ENCODE assay signal across 8 mouse cellular contexts in the genomic region with DNA sequence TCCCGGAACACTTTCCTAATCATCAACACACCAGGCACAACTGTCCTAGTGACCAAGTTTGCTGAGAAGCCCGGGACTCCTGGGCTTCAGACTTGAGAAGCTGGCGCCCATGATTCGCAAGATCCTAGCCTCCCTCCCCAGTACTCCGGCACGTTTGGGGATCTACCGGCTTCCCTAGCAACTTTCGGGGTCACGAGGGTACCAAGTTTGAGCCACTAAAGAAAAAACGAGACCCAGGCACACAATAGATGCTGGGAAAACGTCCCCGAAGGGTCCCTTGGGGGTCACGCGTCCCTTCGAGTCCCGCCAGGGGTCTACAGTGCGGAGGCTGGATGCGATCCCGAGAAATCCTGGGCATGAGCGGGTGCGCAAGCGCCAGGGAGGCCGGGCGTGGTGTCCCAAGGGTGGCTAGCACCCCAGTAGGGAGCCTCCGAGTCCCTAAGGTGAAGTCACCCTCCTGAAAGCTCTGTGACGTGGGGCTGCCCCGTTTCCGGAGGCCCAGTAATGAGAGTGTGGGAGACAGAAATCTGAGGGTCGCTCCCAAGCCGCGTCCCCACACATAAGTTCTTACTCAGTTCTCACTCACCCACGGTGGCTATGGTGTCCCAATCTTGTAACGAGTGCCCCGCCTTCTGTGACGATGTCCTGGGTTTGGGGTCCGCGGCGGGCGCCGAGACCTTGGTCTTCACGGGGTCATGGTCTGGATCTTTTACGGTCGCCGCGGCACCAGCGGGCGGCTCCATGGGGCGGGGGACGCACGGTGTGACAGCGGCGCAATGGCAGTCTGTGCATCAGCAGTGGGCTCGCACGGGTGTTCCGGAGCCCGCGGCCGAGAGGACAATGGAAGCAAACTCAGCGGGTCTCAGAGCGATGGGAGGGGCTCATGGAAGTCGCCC. TPM values are rescaled to one million over a fixed set of nuclear protein-coding genes. Genes with fewer than 3 reads are reported as not detected.
DNase-seq lines count a peak whose midpoint lies in the region; ATAC-seq and TF ChIP-seq lines count a peak whose summit lies in the region.

No protein-coding gene starts in this region.

- H3K4me3 ChIP-seq in embryonic fibroblast, embryonic 13.5 days (ENCODE audit: insufficient read depth, low read length) = peak overlapping the region; percentile 85
- H3K4me3 ChIP-seq in hindbrain, embryonic 12.5 days = peak overlapping the region; percentile 61
- peak overlapping the region; percentile 58 for H3K4me3 ChIP-seq in liver, embryonic 11.5 days (ENCODE audit: low read depth, low read length)
- H3K4me3 ChIP-seq in midbrain, embryonic 16.5 days (ENCODE audit: low read depth, low read length) = peak overlapping the region; percentile 62

- H3K9me3 ChIP-seq in hindbrain, embryonic 12.5 days (replicated peaks) = no peaks in the 10 kb centered on the region
- no peaks in the 10 kb centered on the region for H3K9me3 ChIP-seq in liver, embryonic 11.5 days (ENCODE audit: control insufficient read depth, low read length)
- H3K9me3 ChIP-seq in midbrain, embryonic 16.5 days (replicated peaks; ENCODE audit: control insufficient read depth, low read length, poor library complexity, severe bottlenecking) = no peaks in the 10 kb centered on the region

- H3K36me3 ChIP-seq in hindbrain, embryonic 12.5 days = no peaks in the 10 kb centered on the region
- no peaks in the 10 kb centered on the region for H3K36me3 ChIP-seq in liver, embryonic 11.5 days (ENCODE audit: control insufficient read depth, insufficient read depth, low read length)
- H3K36me3 ChIP-seq in midbrain, embryonic 16.5 days (ENCODE audit: control insufficient read depth, insufficient read depth, low read length) = no peaks in the 10 kb centered on the region

- ATAC-seq in hindbrain, embryonic 12.5 days (ENCODE audit: low FRiP score) = peak; percentile 81
- ATAC-seq in liver, embryonic 11.5 days (replicated peaks; ENCODE audit: low FRiP score) = peak; percentile 61
- peak; percentile 85 for ATAC-seq in midbrain, embryonic 16.5 days

- H3K27ac ChIP-seq in embryonic fibroblast, embryonic 13.5 days (ENCODE audit: insufficient read depth, low read length) = no peak overlapping the region
- H3K27ac ChIP-seq in hindbrain, embryonic 12.5 days = no peak overlapping the region; the same call in 1 of the 2 replicates
- H3K27ac ChIP-seq in liver, embryonic 11.5 days (ENCODE audit: low read depth, low read length) = no peak overlapping the region
- peak overlapping the region; percentile 75 for H3K27ac ChIP-seq in midbrain, embryonic 16.5 days (ENCODE audit: low read length)

- DNase-seq in urinary bladder, adult 18-20 months (ENCODE audit: low spot score in 2 of 2) = peak; percentile 5 to 29
- DNase-seq in urinary bladder, postnatal 10 days (ENCODE audit: low spot score) = no peak
- DNase-seq in adrenal gland, postnatal 14 days = peak; percentile 36
- peak; percentile 39 for DNase-seq in liver, embryonic 11.5 days (ENCODE audit: low spot score)
- peak; percentile 1 for DNase-seq in yolk sac, embryonic 10.5 days (ENCODE audit: low spot score)

- 22% methylated on average over 61 of the region's 61 CpGs for WGBS in hindbrain, embryonic 12.5 days
- WGBS in liver, embryonic 11.5 days = 16% methylated on average over 59 of the region's 61 CpGs
- 13% methylated on average over 58 of the region's 61 CpGs for WGBS in midbrain, embryonic 16.5 days

- H3K4me2 ChIP-seq in hindbrain, embryonic 12.5 days (replicated peaks) = peak overlapping the region; percentile 60
- peak overlapping the region; percentile 77 for H3K4me2 ChIP-seq in liver, embryonic 11.5 days
- H3K4me2 ChIP-seq in midbrain, embryonic 16.5 days (ENCODE audit: low read length) = peak overlapping the region; percentile 57

- no peak for TF ChIP-seq POLR2A in embryonic fibroblast, embryonic 13.5 days (IDR thresholded peaks at IDR 0.05; ENCODE audit: low read depth, low read length)

- no peak for TF ChIP-seq CTCF in embryonic fibroblast, embryonic 13.5 days (IDR thresholded peaks at IDR 0.05; ENCODE audit: borderline replicate concordance, insufficient read depth, low read length)

- H3K27me3 ChIP-seq in hindbrain, embryonic 12.5 days = no peaks in the 10 kb centered on the region
- H3K27me3 ChIP-seq in liver, embryonic 11.5 days (replicated peaks; ENCODE audit: control insufficient read depth, insufficient read depth, low read length) = no peaks in the 10 kb centered on the region
- no peaks in the 10 kb centered on the region for H3K27me3 ChIP-seq in midbrain, embryonic 16.5 days (ENCODE audit: control insufficient read depth, insufficient read depth, low read depth, low read length)

- H3K4me1 ChIP-seq in embryonic fibroblast, embryonic 13.5 days (ENCODE audit: control insufficient read depth, insufficient read depth, low read length) = no peaks in the 10 kb centered on the region
- H3K4me1 ChIP-seq in hindbrain, embryonic 12.5 days = peaks cover 4% of the 10 kb centered on the region; the same call in 1 of the 2 replicates
- no peaks in the 10 kb centered on the region for H3K4me1 ChIP-seq in liver, embryonic 11.5 days (replicated peaks; ENCODE audit: control insufficient read depth, insufficient read depth, low read length)
- peaks cover 10% of the 10 kb centered on the region for H3K4me1 ChIP-seq in midbrain, embryonic 16.5 days (ENCODE audit: control insufficient read depth, insufficient read depth, low read length)

- H3K9ac ChIP-seq in hindbrain, embryonic 12.5 days = peak overlapping the region; percentile 65
- H3K9ac ChIP-seq in liver, embryonic 11.5 days (ENCODE audit: low read depth, low read length) = peak overlapping the region; percentile 58
- H3K9ac ChIP-seq in midbrain, embryonic 16.5 days (ENCODE audit: low read depth, low read length) = peak overlapping the region; percentile 72

RNA-seq across cellular contexts. Expression of a gene that starts 0.9 kb away (rescaled TPM):
- total RNA-seq in adrenal gland, postnatal 14 days (2021) = 17.0 and 17.6 TPM in 2 replicates
- 6.2 and 7.2 TPM in 2 replicates for polyA plus RNA-seq in embryonic fibroblast, embryonic 13.5 days (2011; ENCODE audit: insufficient read length, low read depth, missing spikeins)
- 24.4 and 27.5 TPM in 2 replicates for polyA plus RNA-seq in hindbrain, embryonic 12.5 days (2016; fragmentation: Nextera tagmentation; extraction: Ambion mirVana)
- polyA plus RNA-seq in liver, embryonic 11.5 days (2014; fragmentation: Nextera tagmentation; extraction: Ambion mirVana) = 6.4 and 6.6 TPM in 2 replicates
- 24.3 and 26.1 TPM in 2 replicates for polyA plus RNA-seq in midbrain, embryonic 16.5 days (2015; fragmentation: Nextera tagmentation; extraction: Ambion mirVana)

RNA-seq across cellular contexts. Expression of a gene that starts 58.2 kb away (rescaled TPM):
- not detected in 2 replicates for total RNA-seq in adrenal gland, postnatal 14 days (2021)
- not detected in 2 replicates for polyA plus RNA-seq in embryonic fibroblast, embryonic 13.5 days (2011; ENCODE audit: insufficient read length, low read depth, missing spikeins)
- not detected in 2 replicates for polyA plus RNA-seq in hindbrain, embryonic 12.5 days (2016; fragmentation: Nextera tagmentation; extraction: Ambion mirVana)
- polyA plus RNA-seq in liver, embryonic 11.5 days (2014; fragmentation: Nextera tagmentation; extraction: Ambion mirVana) = not detected in 2 replicates
- polyA plus RNA-seq in midbrain, embryonic 16.5 days (2015; fragmentation: Nextera tagmentation; extraction: Ambion mirVana) = not detected in 2 replicates
